Mouse (Mus musculus): ENCODE measurements around the gene Etv5. TPM values are rescaled to one million over a fixed set of nuclear protein-coding genes. Genes with fewer than 3 reads are reported as not detected.

Etv5 gene
- polyA plus RNA-seq, 1 experiment from 2014 or later, result 17.8 TPM

GRCm38 (mm10) chr16:22406747-22407146, 32.8 kb downstream of the Etv5 start:
- H3K4me3 ChIP-seq (ENCODE audit: low read depth, low read length), result no peak overlapping the region
- ATAC-seq (no peak), DNase-seq (ENCODE audit: low spot score) (no peak)
- no peak overlapping the region for H3K4me2 ChIP-seq (ENCODE audit: low read length)
- H3K36me3 ChIP-seq (ENCODE audit: control insufficient read depth, insufficient read depth, low read length), result no peaks in the 10 kb centered on the region
- H3K9me3 ChIP-seq (replicated peaks; ENCODE audit: control insufficient read depth, low read length), result no peaks in the 10 kb centered on the region
- no peak overlapping the region for H3K9ac ChIP-seq (ENCODE audit: low read length)
- WGBS, result 92% methylated on average over 4 of the region's 4 CpGs
- H3K27me3 ChIP-seq (replicated peaks; ENCODE audit: control insufficient read depth, insufficient read depth, low read length), result no peaks in the 10 kb centered on the region
- H3K4me1 ChIP-seq (ENCODE audit: control insufficient read depth, insufficient read depth, low read length), result peaks cover 4% of the 10 kb centered on the region; the same call in 1 of the 2 replicates
- no peak overlapping the region for H3K27ac ChIP-seq (ENCODE audit: low read depth, low read length)

GRCm38 (mm10) chr16:22406050-22406449, 33.5 kb downstream of the Etv5 start:
- Histone ChIP-seq H3K9ac (ENCODE audit: low read length) (no peak overlapping the region), H3K27ac (ENCODE audit: low read depth, low read length) (no peak overlapping the region), H3K4me1 (ENCODE audit: control insufficient read depth, insufficient read depth, low read length) (peaks cover 4% of the 10 kb centered on the region; the same call in 1 of the 2 replicates), H3K36me3 (ENCODE audit: control insufficient read depth, insufficient read depth, low read length) (0 out of 2 replicates have a peak, but pooled peaks cover 3% of the 10 kb centered on the region), H3K27me3 (replicated peaks; ENCODE audit: control insufficient read depth, insufficient read depth, low read length) (no peaks in the 10 kb centered on the region), H3K4me3 (ENCODE audit: low read depth, low read length) (no peak overlapping the region), H3K9me3 (replicated peaks; ENCODE audit: control insufficient read depth, low read length) (no peaks in the 10 kb centered on the region), H3K4me2 (ENCODE audit: low read length) (no peak overlapping the region)
- ATAC-seq (no peak), DNase-seq (ENCODE audit: low spot score) (no peak)
- WGBS, result 74% methylated on average over 4 of the region's 4 CpGs

GRCm38 (mm10) chr16:22405492-22405891, 34.0 kb downstream of the Etv5 start:
- ATAC-seq (no peak), DNase-seq (ENCODE audit: low spot score) (peak; percentile 8)
- Histone ChIP-seq H3K9ac (ENCODE audit: low read length) (no peak overlapping the region), H3K4me1 (ENCODE audit: control insufficient read depth, insufficient read depth, low read length) (peaks cover 4% of the 10 kb centered on the region; the same call in 1 of the 2 replicates), H3K27ac (ENCODE audit: low read depth, low read length) (no peak overlapping the region), H3K4me2 (ENCODE audit: low read length) (no peak overlapping the region), H3K9me3 (replicated peaks; ENCODE audit: control insufficient read depth, low read length) (no peaks in the 10 kb centered on the region), H3K27me3 (replicated peaks; ENCODE audit: control insufficient read depth, insufficient read depth, low read length) (no peaks in the 10 kb centered on the region), H3K36me3 (ENCODE audit: control insufficient read depth, insufficient read depth, low read length) (0 out of 2 replicates have a peak, but pooled peaks cover 3% of the 10 kb centered on the region), H3K4me3 (ENCODE audit: low read depth, low read length) (no peak overlapping the region)
- WGBS, result 61% methylated on average over 10 of the region's 10 CpGs

GRCm38 (mm10) chr16:22403715-22404114, 35.8 kb downstream of the Etv5 start:
- Histone ChIP-seq H3K9me3 (replicated peaks; ENCODE audit: control insufficient read depth, low read length) (no peaks in the 10 kb centered on the region), H3K9ac (ENCODE audit: low read length) (no peak overlapping the region), H3K27me3 (replicated peaks; ENCODE audit: control insufficient read depth, insufficient read depth, low read length) (no peaks in the 10 kb centered on the region), H3K27ac (ENCODE audit: low read depth, low read length) (no peak overlapping the region), H3K4me2 (ENCODE audit: low read length) (no peak overlapping the region), H3K4me3 (ENCODE audit: low read depth, low read length) (no peak overlapping the region), H3K4me1 (ENCODE audit: control insufficient read depth, insufficient read depth, low read length) (peaks cover 4% of the 10 kb centered on the region; the same call in 1 of the 2 replicates), H3K36me3 (ENCODE audit: control insufficient read depth, insufficient read depth, low read length) (0 out of 2 replicates have a peak, but pooled peaks cover 6% of the 10 kb centered on the region)
- ATAC-seq (no peak), DNase-seq (ENCODE audit: low spot score) (no peak)
- 85% methylated on average over 4 of the region's 4 CpGs for WGBS

- no peak for DNase-seq (ENCODE audit: low spot score)
- no peaks in the 10 kb centered on the region for H3K27me3 ChIP-seq (replicated peaks; ENCODE audit: control insufficient read depth, insufficient read depth, low read length)
- H3K27ac ChIP-seq (ENCODE audit: low read depth, low read length), result no peak overlapping the region
- H3K4me1 ChIP-seq (ENCODE audit: control insufficient read depth, insufficient read depth, low read length), result peaks cover 4% of the 10 kb centered on the region; the same call in 1 of the 2 replicates
- no peak overlapping the region for H3K4me3 ChIP-seq (ENCODE audit: low read depth, low read length)
- ATAC-seq, result no peak
- no peak overlapping the region for H3K9ac ChIP-seq (ENCODE audit: low read length)
- H3K4me2 ChIP-seq (ENCODE audit: low read length), result no peak overlapping the region
- H3K36me3 ChIP-seq (ENCODE audit: control insufficient read depth, insufficient read depth, low read length), result 0 out of 2 replicates have a peak, but pooled peaks cover 6% of the 10 kb centered on the region
- H3K9me3 ChIP-seq (replicated peaks; ENCODE audit: control insufficient read depth, low read length), result no peaks in the 10 kb centered on the region
Measured at GRCm38 (mm10) chr16:22402600-22402999, 36.9 kb downstream of the Etv5 start.

GRCm38 (mm10) chr16:22400226-22400625, 39.3 kb downstream of the Etv5 start:
- Histone ChIP-seq H3K4me2 (ENCODE audit: low read length) (no peak overlapping the region), H3K36me3 (ENCODE audit: control insufficient read depth, insufficient read depth, low read length) (0 out of 2 replicates have a peak, but pooled peaks cover 6% of the 10 kb centered on the region), H3K9ac (ENCODE audit: low read length) (no peak overlapping the region), H3K27ac (ENCODE audit: low read depth, low read length) (no peak overlapping the region), H3K27me3 (replicated peaks; ENCODE audit: control insufficient read depth, insufficient read depth, low read length) (no peaks in the 10 kb centered on the region), H3K9me3 (replicated peaks; ENCODE audit: control insufficient read depth, low read length) (no peaks in the 10 kb centered on the region), H3K4me3 (ENCODE audit: low read depth, low read length) (no peak overlapping the region), H3K4me1 (ENCODE audit: control insufficient read depth, insufficient read depth, low read length) (no peaks in the 10 kb centered on the region)
- WGBS, result 69% methylated on average over 6 of the region's 6 CpGs
- ATAC-seq (no peak), DNase-seq (ENCODE audit: low spot score) (no peak)

- Histone ChIP-seq H3K36me3 (ENCODE audit: control insufficient read depth, insufficient read depth, low read length) (0 out of 2 replicates have a peak, but pooled peaks cover 6% of the 10 kb centered on the region), H3K4me1 (ENCODE audit: control insufficient read depth, insufficient read depth, low read length) (no peaks in the 10 kb centered on the region), H3K9ac (ENCODE audit: low read length) (no peak overlapping the region), H3K27ac (ENCODE audit: low read depth, low read length) (no peak overlapping the region), H3K9me3 (replicated peaks; ENCODE audit: control insufficient read depth, low read length) (no peaks in the 10 kb centered on the region), H3K4me3 (ENCODE audit: low read depth, low read length) (no peak overlapping the region), H3K27me3 (replicated peaks; ENCODE audit: control insufficient read depth, insufficient read depth, low read length) (no peaks in the 10 kb centered on the region), H3K4me2 (ENCODE audit: low read length) (no peak overlapping the region)
- DNase-seq (ENCODE audit: low spot score) (no peak), ATAC-seq (no peak)
- WGBS, result 90% methylated on average over 10 of the region's 10 CpGs
Measured at GRCm38 (mm10) chr16:22398784-22399453, 40.6 kb downstream of the Etv5 start.

GRCm38 (mm10) chr16:22398354-22398753, 41.2 kb downstream of the Etv5 start:
- DNase-seq (ENCODE audit: low spot score) (no peak), ATAC-seq (no peak)
- Histone ChIP-seq H3K4me1 (ENCODE audit: control insufficient read depth, insufficient read depth, low read length) (no peaks in the 10 kb centered on the region), H3K4me2 (ENCODE audit: low read length) (no peak overlapping the region), H3K27ac (ENCODE audit: low read depth, low read length) (no peak overlapping the region), H3K27me3 (replicated peaks; ENCODE audit: control insufficient read depth, insufficient read depth, low read length) (no peaks in the 10 kb centered on the region), H3K9me3 (replicated peaks; ENCODE audit: control insufficient read depth, low read length) (no peaks in the 10 kb centered on the region), H3K9ac (ENCODE audit: low read length) (no peak overlapping the region), H3K4me3 (ENCODE audit: low read depth, low read length) (no peak overlapping the region), H3K36me3 (ENCODE audit: control insufficient read depth, insufficient read depth, low read length) (0 out of 2 replicates have a peak, but pooled peaks cover 6% of the 10 kb centered on the region)
- WGBS, result 88% methylated on average over 11 of the region's 11 CpGs

- no peak for DNase-seq (ENCODE audit: low spot score)
Measured at GRCm38 (mm10) chr16:22396420-22396819, 43.1 kb downstream of the Etv5 start.

More at GRCm38 (mm10) chr16:22396420-22396819, 43.1 kb downstream of the Etv5 start:
- 0 out of 2 replicates have a peak, but pooled peaks cover 6% of the 10 kb centered on the region for H3K36me3 ChIP-seq (ENCODE audit: control insufficient read depth, insufficient read depth, low read length)
- H3K4me2 ChIP-seq (ENCODE audit: low read length), result no peak overlapping the region
- ATAC-seq, result no peak
- H3K4me1 ChIP-seq (ENCODE audit: control insufficient read depth, insufficient read depth, low read length), result no peaks in the 10 kb centered on the region
- no peaks in the 10 kb centered on the region for H3K9me3 ChIP-seq (replicated peaks; ENCODE audit: control insufficient read depth, low read length)
- no peak overlapping the region for H3K27ac ChIP-seq (ENCODE audit: low read depth, low read length)
- no peak overlapping the region for H3K9ac ChIP-seq (ENCODE audit: low read length)
- no peak overlapping the region for H3K4me3 ChIP-seq (ENCODE audit: low read depth, low read length)
- 91% methylated on average over 8 of the region's 8 CpGs for WGBS
- H3K27me3 ChIP-seq (replicated peaks; ENCODE audit: control insufficient read depth, insufficient read depth, low read length), result no peaks in the 10 kb centered on the region

Measured in forebrain, embryonic 14.5 days (tissue).